Mouse (Mus musculus): Measurements from ENCODE around the gene Mcm7. TPM values are rescaled to one million over a fixed set of nuclear protein-coding genes. Genes with fewer than 3 reads are reported as not detected.
"Not testable (repeated sequence)": the region's sequence is repeated elsewhere in the genome, so short reads cannot be mapped to it uniquely, and the experiment has no call there.

Mcm7 gene
- polyA plus RNA-seq (2014; fragmentation: Nextera tagmentation; extraction: Ambion mirVana), result 71.6 and 78.1 TPM in 2 replicates

DNA sequence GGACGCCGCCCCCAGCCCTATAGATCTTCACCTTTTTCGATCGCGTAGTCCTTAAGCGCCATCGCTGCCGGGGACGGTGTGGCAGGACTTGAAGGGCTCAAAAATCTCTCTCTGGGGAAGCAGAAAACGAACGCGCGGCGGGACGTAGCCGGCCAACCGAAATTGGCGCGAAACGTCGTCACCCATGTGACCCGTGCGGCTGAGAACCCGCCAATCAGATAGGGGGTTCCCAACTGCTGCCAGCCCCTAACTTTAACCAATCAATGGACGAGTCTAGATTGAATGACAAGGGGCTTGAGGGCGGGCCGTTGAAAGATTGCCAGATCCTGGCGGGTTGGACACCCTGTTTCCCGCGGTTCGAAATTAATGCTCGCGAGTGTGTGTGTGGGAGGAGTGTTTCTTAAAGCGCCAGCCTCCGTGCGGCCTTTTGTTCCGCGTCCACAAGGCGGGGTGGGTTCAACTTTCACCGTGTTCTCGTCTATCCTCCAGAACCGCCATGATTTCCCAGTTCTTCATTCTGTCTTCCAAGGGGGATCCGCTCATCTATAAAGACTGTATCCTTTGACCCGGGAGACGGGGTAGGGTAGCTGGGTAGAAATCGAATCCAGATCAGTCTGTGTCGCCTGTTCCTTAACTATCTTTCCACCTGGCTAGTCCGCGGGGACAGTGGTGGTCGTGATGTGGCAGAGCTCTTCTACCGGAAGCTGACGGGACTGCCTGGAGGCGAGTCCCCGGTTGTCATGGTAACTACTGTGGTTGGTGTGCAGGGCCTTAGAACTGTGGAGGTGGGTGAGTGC, at the start of gene Mcm7, which contains the start of gene Ap4m1:
Mcm7 (minus strand) TSS at position 728 of the 797 bp plus-strand sequence.
Ap4m1 (plus strand) TSS at position 308 of the 797 bp plus-strand sequence.
- peak; percentile 96 for DNase-seq (ENCODE audit: low spot score)
- Histone ChIP-seq H3K4me1 (replicated peaks; ENCODE audit: control insufficient read depth, insufficient read depth, low read length) (peaks cover 22% of the 10 kb centered on the region), H3K4me2 (replicated peaks) (peak within 1 kb of the TSS; percentile 99), H3K27ac (peak within 1 kb of the TSS; percentile 90), H3K27me3 (ENCODE audit: control insufficient read depth, insufficient read depth, low read length) (no peaks in the 10 kb centered on the region), H3K36me3 (replicated peaks; ENCODE audit: control insufficient read depth, insufficient read depth) (peaks cover 58% of the 10 kb centered on the region), H3K9ac (peak within 1 kb of the TSS; percentile 71), H3K4me3 (replicated peaks; ENCODE audit: low read length) (peak within 1 kb of the TSS; percentile 84), H3K9me3 (ENCODE audit: control insufficient read depth, low read length) (no peaks in the 10 kb centered on the region)
- under 1% methylated on average over 54 of the region's 54 CpGs for WGBS
- ATAC-seq (ENCODE audit: low FRiP score), result peak; percentile 91

- no peak for ATAC-seq (ENCODE audit: low FRiP score)
- no peak overlapping the region for H3K9ac ChIP-seq
- H3K4me3 ChIP-seq (replicated peaks; ENCODE audit: low read length), result no peak overlapping the region
- no peak for DNase-seq (ENCODE audit: low spot score)
- no peaks in the 10 kb centered on the region for H3K4me1 ChIP-seq (replicated peaks; ENCODE audit: control insufficient read depth, insufficient read depth, low read length)
- no peaks in the 10 kb centered on the region for H3K9me3 ChIP-seq (ENCODE audit: control insufficient read depth, low read length)
- no peak overlapping the region for H3K4me2 ChIP-seq (replicated peaks)
- H3K27me3 ChIP-seq (ENCODE audit: control insufficient read depth, insufficient read depth, low read length), result no peaks in the 10 kb centered on the region
- H3K27ac ChIP-seq, result no peak overlapping the region
- no peaks in the 10 kb centered on the region for H3K36me3 ChIP-seq (replicated peaks; ENCODE audit: control insufficient read depth, insufficient read depth)
- 95% methylated on average over 2 of the region's 2 CpGs for WGBS
Measured at GRCm38 (mm10) chr5:138219864-138220263, 47.6 kb upstream of the Mcm7 start.

DNA sequence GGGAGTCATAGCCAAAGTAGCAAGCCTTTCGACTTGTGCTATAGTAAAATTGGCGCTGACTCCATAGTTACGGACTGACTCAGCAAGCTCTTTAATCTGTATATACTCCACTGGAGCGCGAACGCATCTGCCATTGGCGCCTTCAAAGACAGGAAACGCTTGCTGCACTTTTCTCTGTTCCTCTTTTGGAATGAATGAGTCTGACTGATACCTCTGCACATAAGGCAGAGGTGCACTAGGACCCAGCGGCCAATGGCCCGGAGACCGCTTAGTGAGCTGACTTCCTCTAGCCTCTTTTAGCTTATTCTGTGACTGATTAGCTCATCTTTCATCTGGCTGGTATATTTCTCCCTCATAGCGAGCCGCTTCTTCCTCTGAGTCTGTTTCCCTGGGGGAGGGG, 44.4 kb upstream of the Mcm7 start:
- not testable (repeated sequence) for H3K27me3 ChIP-seq (ENCODE audit: control insufficient read depth, insufficient read depth, low read length); H3K4me2 ChIP-seq (replicated peaks); H3K9me3 ChIP-seq (ENCODE audit: control insufficient read depth, low read length); H3K36me3 ChIP-seq (replicated peaks; ENCODE audit: control insufficient read depth, insufficient read depth); ATAC-seq (ENCODE audit: low FRiP score); DNase-seq (ENCODE audit: low spot score); H3K9ac ChIP-seq; H3K27ac ChIP-seq; H3K4me1 ChIP-seq (replicated peaks; ENCODE audit: control insufficient read depth, insufficient read depth, low read length); H3K4me3 ChIP-seq (replicated peaks; ENCODE audit: low read length)
- 93% methylated on average over 13 of the region's 13 CpGs for WGBS

- no peaks in the 10 kb centered on the region for H3K27me3 ChIP-seq (ENCODE audit: control insufficient read depth, insufficient read depth, low read length)
- WGBS, result 84% methylated on average over 4 of the region's 4 CpGs
- peaks cover 7% of the 10 kb centered on the region; the same call in 1 of the 2 replicates for H3K9me3 ChIP-seq (ENCODE audit: control insufficient read depth, low read length)
- ATAC-seq (ENCODE audit: low FRiP score), result no peak
- H3K4me2 ChIP-seq (replicated peaks), result no peak overlapping the region
- no peaks in the 10 kb centered on the region for H3K36me3 ChIP-seq (replicated peaks; ENCODE audit: control insufficient read depth, insufficient read depth)
- no peak overlapping the region for H3K9ac ChIP-seq
- H3K27ac ChIP-seq, result no peak overlapping the region
- DNase-seq (ENCODE audit: low spot score), result no peak
- no peak overlapping the region for H3K4me3 ChIP-seq (replicated peaks; ENCODE audit: low read length)
- no peaks in the 10 kb centered on the region for H3K4me1 ChIP-seq (replicated peaks; ENCODE audit: control insufficient read depth, insufficient read depth, low read length)
Measured at GRCm38 (mm10) chr5:138207873-138208272, 35.7 kb upstream of the Mcm7 start.

- H3K27me3 ChIP-seq (ENCODE audit: control insufficient read depth, insufficient read depth, low read length), result no peaks in the 10 kb centered on the region
- H3K9me3 ChIP-seq (ENCODE audit: control insufficient read depth, low read length), result peaks cover 7% of the 10 kb centered on the region; the same call in 1 of the 2 replicates
- no peak overlapping the region for H3K9ac ChIP-seq
- no peak overlapping the region for H3K4me3 ChIP-seq (replicated peaks; ENCODE audit: low read length)
- H3K4me1 ChIP-seq (replicated peaks; ENCODE audit: control insufficient read depth, insufficient read depth, low read length), result no peaks in the 10 kb centered on the region
- no peak overlapping the region for H3K4me2 ChIP-seq (replicated peaks)
- 85% methylated on average over 1 of the region's 1 CpGs for WGBS
- no peak overlapping the region for H3K27ac ChIP-seq
- no peak for ATAC-seq (ENCODE audit: low FRiP score)
- no peak for DNase-seq (ENCODE audit: low spot score)
- H3K36me3 ChIP-seq (replicated peaks; ENCODE audit: control insufficient read depth, insufficient read depth), result no peaks in the 10 kb centered on the region
Measured at GRCm38 (mm10) chr5:138207253-138207652, 35.0 kb upstream of the Mcm7 start.

DNA sequence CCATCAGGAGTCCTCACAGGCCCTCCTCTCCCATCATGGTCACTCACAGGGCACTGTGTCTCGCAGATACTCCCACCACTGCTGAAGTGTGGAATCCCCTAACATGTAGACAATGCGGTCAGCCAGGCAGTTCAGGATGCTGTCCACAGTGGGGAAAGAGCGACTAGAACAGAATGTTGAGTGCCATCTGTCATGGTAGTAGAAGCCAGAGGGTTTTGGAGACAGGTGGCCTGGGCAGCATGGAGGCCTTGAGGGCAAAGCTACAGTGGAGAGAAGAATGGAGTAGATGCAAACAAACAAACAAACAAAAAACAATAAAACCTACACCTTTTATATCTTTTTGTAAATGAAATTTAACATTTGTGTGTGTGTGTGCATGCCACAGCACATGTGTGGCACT, 29.9 kb upstream of the Mcm7 start:
- H3K4me2 ChIP-seq (replicated peaks), result no peak overlapping the region
- ATAC-seq (ENCODE audit: low FRiP score) (no peak), DNase-seq (ENCODE audit: low spot score) (no peak)
- H3K4me1 ChIP-seq (replicated peaks; ENCODE audit: control insufficient read depth, insufficient read depth, low read length), result no peaks in the 10 kb centered on the region
- no peak overlapping the region for H3K4me3 ChIP-seq (replicated peaks; ENCODE audit: low read length)
- 0 out of 2 replicates have a peak, but pooled peaks cover 3% of the 10 kb centered on the region for H3K9me3 ChIP-seq (ENCODE audit: control insufficient read depth, low read length)
- H3K27ac ChIP-seq, result no peak overlapping the region
- no peaks in the 10 kb centered on the region for H3K36me3 ChIP-seq (replicated peaks; ENCODE audit: control insufficient read depth, insufficient read depth)
- WGBS, result 77% methylated on average over 3 of the region's 3 CpGs
- no peak overlapping the region for H3K9ac ChIP-seq
- no peaks in the 10 kb centered on the region for H3K27me3 ChIP-seq (ENCODE audit: control insufficient read depth, insufficient read depth, low read length)

- no peak for ATAC-seq (ENCODE audit: low FRiP score)
- Histone ChIP-seq H3K4me1 (replicated peaks; ENCODE audit: control insufficient read depth, insufficient read depth, low read length) (0 out of 2 replicates have a peak, but pooled peaks cover 3% of the 10 kb centered on the region), H3K27me3 (ENCODE audit: control insufficient read depth, insufficient read depth, low read length) (no peaks in the 10 kb centered on the region), H3K36me3 (replicated peaks; ENCODE audit: control insufficient read depth, insufficient read depth) (no peaks in the 10 kb centered on the region), H3K27ac (no peak overlapping the region), H3K4me3 (replicated peaks; ENCODE audit: low read length) (no peak overlapping the region), H3K9ac (no peak overlapping the region), H3K4me2 (replicated peaks) (no peak overlapping the region), H3K9me3 (ENCODE audit: control insufficient read depth, low read length) (no peaks in the 10 kb centered on the region)
- WGBS, result 13% methylated on average over 1 of the region's 1 CpGs
- peak; percentile 45 for DNase-seq (ENCODE audit: low spot score)
Measured at GRCm38 (mm10) chr5:138199576-138199975, 27.4 kb upstream of the Mcm7 start.

DNA sequence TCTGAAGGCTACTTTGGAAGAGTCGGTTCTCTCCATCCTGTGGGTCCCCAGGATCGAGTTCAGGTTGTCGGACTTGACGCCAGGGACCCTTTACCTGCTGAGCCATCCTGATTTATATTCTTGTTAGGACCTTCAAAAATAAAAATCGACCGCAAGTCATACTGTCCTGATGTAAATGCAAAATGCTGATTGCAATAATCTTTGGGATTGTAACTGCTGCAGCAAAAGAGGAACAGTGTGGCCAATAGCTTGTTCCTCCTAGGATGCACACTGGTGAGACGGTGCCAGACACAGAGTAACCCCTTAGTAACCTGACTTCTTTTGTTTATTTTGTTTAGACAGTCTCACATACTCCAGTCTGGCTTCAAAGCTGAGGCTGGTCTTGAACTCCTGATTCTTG, 23.2 kb upstream of the Mcm7 start:
- ATAC-seq (ENCODE audit: low FRiP score), result no peak
- H3K27ac ChIP-seq, result peak overlapping the region; percentile 91; the same call in 1 of the 2 replicates
- no peaks in the 10 kb centered on the region for H3K9me3 ChIP-seq (ENCODE audit: control insufficient read depth, low read length)
- H3K4me1 ChIP-seq (replicated peaks; ENCODE audit: control insufficient read depth, insufficient read depth, low read length), result 0 out of 2 replicates have a peak, but pooled peaks cover 3% of the 10 kb centered on the region
- 74% methylated on average over 7 of the region's 7 CpGs for WGBS
- H3K36me3 ChIP-seq (replicated peaks; ENCODE audit: control insufficient read depth, insufficient read depth), result peaks cover 22% of the 10 kb centered on the region
- peak overlapping the region; percentile 98 for H3K4me2 ChIP-seq (replicated peaks)
- peak overlapping the region; percentile 89 for H3K4me3 ChIP-seq (replicated peaks; ENCODE audit: low read length)
- no peak for DNase-seq (ENCODE audit: low spot score)
- peak overlapping the region; percentile 96 for H3K9ac ChIP-seq
- H3K27me3 ChIP-seq (ENCODE audit: control insufficient read depth, insufficient read depth, low read length), result no peaks in the 10 kb centered on the region

DNA sequence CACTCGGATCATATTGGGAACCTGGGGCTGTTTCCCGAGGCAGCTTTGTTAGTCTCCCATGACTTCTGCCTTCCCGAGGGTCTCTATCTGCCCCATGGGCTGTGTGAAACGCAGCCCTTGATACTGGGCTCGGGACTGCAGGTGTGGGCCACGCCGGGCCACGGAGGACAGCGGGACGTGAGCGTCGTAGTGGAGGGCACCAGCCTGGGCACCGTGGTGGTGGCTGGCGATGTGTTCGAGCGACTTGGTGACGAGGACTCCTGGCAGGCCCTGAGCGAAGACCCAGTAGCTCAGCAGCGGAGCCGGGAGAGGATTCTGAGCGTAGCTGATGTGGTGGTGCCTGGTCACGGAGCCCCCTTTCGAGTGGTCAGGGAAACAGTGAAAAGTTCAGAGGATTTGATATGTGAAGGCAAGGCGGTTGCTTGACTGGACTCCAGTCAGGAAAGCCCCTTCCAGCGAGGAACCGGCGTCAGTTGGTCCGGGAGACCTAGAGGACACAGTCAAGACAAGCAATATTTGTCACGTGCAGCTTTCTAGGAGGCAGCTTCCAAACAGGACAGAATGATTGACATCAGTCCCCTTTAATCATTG, 22.6 kb upstream of the Mcm7 start:
- H3K9me3 ChIP-seq (ENCODE audit: control insufficient read depth, low read length), result no peaks in the 10 kb centered on the region
- peaks cover 27% of the 10 kb centered on the region for H3K36me3 ChIP-seq (replicated peaks; ENCODE audit: control insufficient read depth, insufficient read depth)
- H3K4me2 ChIP-seq (replicated peaks), result peak overlapping the region; percentile 98
- peak; percentile 51 for DNase-seq (ENCODE audit: low spot score)
- peak overlapping the region; percentile 96 for H3K9ac ChIP-seq
- H3K4me3 ChIP-seq (replicated peaks; ENCODE audit: low read length), result peak overlapping the region; percentile 89
- ATAC-seq (ENCODE audit: low FRiP score), result peak; percentile 77
- peak overlapping the region; percentile 91 for H3K27ac ChIP-seq
- WGBS, result 1% methylated on average over 29 of the region's 29 CpGs
- H3K27me3 ChIP-seq (ENCODE audit: control insufficient read depth, insufficient read depth, low read length), result no peaks in the 10 kb centered on the region
- 0 out of 2 replicates have a peak, but pooled peaks cover 3% of the 10 kb centered on the region for H3K4me1 ChIP-seq (replicated peaks; ENCODE audit: control insufficient read depth, insufficient read depth, low read length)

Data from hindbrain, embryonic 14.5 days (tissue).